Mouse (Mus musculus) urinary bladder, postnatal 25 days (tissue): ENCODE measurements around the gene Actr3.

Source experiments
- DNase-seq: peaks from one replicate; pipeline ENCODE4 v3.0.0; 2022; ENCODE audit warnings: low spot score

The Actr3 gene

GRCm38 (mm10) chr1:125435369-125436135 lies at the start of gene Actr3:
Gene Actr3, minus strand, starts transcription at chr1:125435727.
- DNase-seq = peak; percentile 100

GRCm38 (mm10) chr1:125482459-125483287 lies 47.1 kb upstream of the Actr3 start:
- DNase-seq = peak; percentile 12

- no peak for DNase-seq
Observed at GRCm38 (mm10) chr1:125481842-125482241, 46.3 kb upstream of the Actr3 start.

GRCm38 (mm10) chr1:125478588-125478987 lies 43.1 kb upstream of the Actr3 start:
- DNase-seq = no peak

GRCm38 (mm10) chr1:125475961-125476682 lies 40.6 kb upstream of the Actr3 start:
- no peak for DNase-seq

GRCm38 (mm10) chr1:125473866-125474265 lies 38.3 kb upstream of the Actr3 start:
- DNase-seq = no peak

GRCm38 (mm10) chr1:125473126-125473666 lies 37.7 kb upstream of the Actr3 start:
- DNase-seq = no peak

- no peak for DNase-seq
Observed at GRCm38 (mm10) chr1:125470805-125471648, 35.5 kb upstream of the Actr3 start.

GRCm38 (mm10) chr1:125467936-125468335 lies 32.4 kb upstream of the Actr3 start:
- no peak for DNase-seq

- no peak for DNase-seq
Observed at GRCm38 (mm10) chr1:125466621-125467257, 31.2 kb upstream of the Actr3 start.

GRCm38 (mm10) chr1:125464011-125464410 lies 28.5 kb upstream of the Actr3 start:
- no peak for DNase-seq

- DNase-seq = no peak
Observed at GRCm38 (mm10) chr1:125463349-125463748, 27.8 kb upstream of the Actr3 start.

GRCm38 (mm10) chr1:125462917-125463316 lies 27.4 kb upstream of the Actr3 start:
- no peak for DNase-seq

GRCm38 (mm10) chr1:125458531-125458930 lies 23.0 kb upstream of the Actr3 start:
- no peak for DNase-seq

GRCm38 (mm10) chr1:125455128-125455527 lies 19.6 kb upstream of the Actr3 start:
- DNase-seq = no peak

- no peak for DNase-seq
Observed at GRCm38 (mm10) chr1:125450282-125451000, 14.9 kb upstream of the Actr3 start.

GRCm38 (mm10) chr1:125447926-125448325 lies 12.4 kb upstream of the Actr3 start:
- no peak for DNase-seq

- DNase-seq = no peak
Observed at GRCm38 (mm10) chr1:125441679-125442078, 6.2 kb upstream of the Actr3 start.

- DNase-seq = no peak
Observed at GRCm38 (mm10) chr1:125441251-125441650, 5.7 kb upstream of the Actr3 start.

- no peak for DNase-seq
Observed at GRCm38 (mm10) chr1:125439556-125439955, 4.0 kb upstream of the Actr3 start.
